Mouse (Mus musculus) adrenal gland, adult 8-10 months (tissue): ENCODE data around the gene Izumo1. TPM values are rescaled to one million over a fixed set of nuclear protein-coding genes. Genes with fewer than 3 reads are reported as not detected.

Source experiments
- DNase-seq: peaks from one replicate; pipeline ENCODE4 v3.0.0; 2022
- total RNA-seq, 4 experiments: library from RNA; stranded (reverse); gene quantifications; 2 replicates each; pipeline ENCODE4 v1.2.4; 2022

Gene Izumo1
- total RNA-seq, 4 experiments from 2014 or later: 0.14 to 0.68 (median 0.38) TPM

GRCm38 (mm10) chr7:45618316-45618715 is 3.3 kb upstream of the Izumo1 start:
- no peak for DNase-seq

GRCm38 (mm10) chr7:45619592-45619991 is 2.0 kb upstream of the Izumo1 start:
- DNase-seq: no peak

GRCm38 (mm10) chr7:45623507-45623906 is 1.9 kb downstream of the Izumo1 start:
- DNase-seq: no peak

- DNase-seq: no peak
Observed at GRCm38 (mm10) chr7:45624718-45625117, 3.1 kb downstream of the Izumo1 start.

GRCm38 (mm10) chr7:45625481-45625880 is 3.9 kb downstream of the Izumo1 start:
- no peak for DNase-seq

GRCm38 (mm10) chr7:45626571-45627076 is 5.0 kb downstream of the Izumo1 start:
- DNase-seq: no peak

GRCm38 (mm10) chr7:45627261-45627660 is 5.7 kb downstream of the Izumo1 start, which contains the start of gene Rasip1:
Gene Rasip1 (plus strand): TSS chr7:45627488.
- no peak for DNase-seq

- DNase-seq: peak; percentile 80
Observed at GRCm38 (mm10) chr7:45628364-45629294, 7.0 kb downstream of the Izumo1 start.

- DNase-seq: no peak
Observed at GRCm38 (mm10) chr7:45630064-45630907, 8.7 kb downstream of the Izumo1 start.

GRCm38 (mm10) chr7:45632499-45632898 is 10.9 kb downstream of the Izumo1 start:
- no peak for DNase-seq

GRCm38 (mm10) chr7:45634946-45635681 is 13.5 kb downstream of the Izumo1 start:
- no peak for DNase-seq

GRCm38 (mm10) chr7:45635711-45636688 is 14.4 kb downstream of the Izumo1 start:
- DNase-seq: no peak

- no peak for DNase-seq
Observed at GRCm38 (mm10) chr7:45637710-45638109, 16.1 kb downstream of the Izumo1 start.

- peak; percentile 92 for DNase-seq
Observed at GRCm38 (mm10) chr7:45638623-45639401, 17.2 kb downstream of the Izumo1 start.

GRCm38 (mm10) chr7:45639561-45640027 is 18.0 kb downstream of the Izumo1 start, which contains the start of gene Mamstr:
Gene Mamstr (plus strand): TSS chr7:45639977.
- no peak for DNase-seq

GRCm38 (mm10) chr7:45640191-45640957 is 18.8 kb downstream of the Izumo1 start:
- DNase-seq: no peak

- no peak for DNase-seq
Observed at GRCm38 (mm10) chr7:45641391-45642040, 19.9 kb downstream of the Izumo1 start.

GRCm38 (mm10) chr7:45642083-45642482 is 20.5 kb downstream of the Izumo1 start:
- no peak for DNase-seq
